Mouse (Mus musculus) frontal cortex, adult 2 months (tissue): ENCODE results near the gene Eps8l3. TPM values are rescaled to one million over a fixed set of nuclear protein-coding genes. Genes with fewer than 3 reads are reported as not detected.
"Not testable (repeated sequence)": the region's sequence is repeated elsewhere in the genome, so short reads cannot be mapped to it uniquely, and the experiment has no call there.

Source experiments
- DNase-seq, 2 experiments: peaks; one replicate each; pipeline ENCODE4 v3.0.0; 2022; ENCODE audit warnings: low spot score in 1 of 2; ENCODE audit errors: extremely low spot score in 1 of 2
- polyA plus RNA-seq: library from polyadenylated mRNA; depleted of rRNA; stranded (reverse); fragments of >200 nt; gene quantifications from 2 replicates; pipeline ENCODE4 v1.2.3, GENCODE M21; 2012

Eps8l3 gene
- polyA plus RNA-seq, 1 experiment = not detected

DNA sequence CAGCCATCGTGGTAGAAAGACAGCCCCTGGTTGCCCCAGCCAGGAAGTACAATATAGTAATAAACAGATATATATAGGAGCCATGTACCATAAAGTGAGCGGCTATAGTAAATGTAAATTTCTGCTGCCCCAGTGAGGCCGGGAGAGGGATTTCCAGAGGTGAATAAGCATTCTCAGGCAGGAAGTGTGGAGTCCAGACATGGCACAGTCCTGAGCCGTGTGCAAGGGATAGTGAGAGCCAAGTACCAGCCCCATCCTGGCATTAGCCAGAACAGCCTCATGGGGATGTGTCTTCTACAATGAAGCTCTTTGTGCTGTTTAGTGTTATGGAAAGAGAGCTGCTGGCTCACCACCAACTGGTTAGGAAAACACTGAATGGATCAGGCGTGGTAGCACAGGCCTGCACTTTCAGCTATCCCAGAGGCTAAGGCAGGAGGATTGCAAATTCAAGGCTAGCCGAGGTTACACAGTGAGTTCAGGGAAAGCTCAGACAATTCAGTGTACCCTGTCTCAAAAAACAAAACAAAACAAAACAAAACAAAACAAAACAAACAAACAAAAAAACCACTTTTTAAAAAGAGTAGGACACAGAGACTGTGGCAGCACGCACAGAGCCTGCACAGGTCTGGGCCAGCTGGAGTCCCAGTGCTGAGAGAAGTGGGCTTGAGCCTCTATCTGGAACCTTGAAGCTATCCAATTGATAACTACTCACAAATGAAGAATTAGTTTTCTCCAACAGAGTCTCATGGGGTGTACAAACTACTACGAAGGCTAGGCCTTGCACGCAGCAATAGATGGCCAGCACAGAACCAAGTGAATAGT, 10.9 kb downstream of the Eps8l3 start:
- peak; percentile 73 to 76 for DNase-seq

DNA sequence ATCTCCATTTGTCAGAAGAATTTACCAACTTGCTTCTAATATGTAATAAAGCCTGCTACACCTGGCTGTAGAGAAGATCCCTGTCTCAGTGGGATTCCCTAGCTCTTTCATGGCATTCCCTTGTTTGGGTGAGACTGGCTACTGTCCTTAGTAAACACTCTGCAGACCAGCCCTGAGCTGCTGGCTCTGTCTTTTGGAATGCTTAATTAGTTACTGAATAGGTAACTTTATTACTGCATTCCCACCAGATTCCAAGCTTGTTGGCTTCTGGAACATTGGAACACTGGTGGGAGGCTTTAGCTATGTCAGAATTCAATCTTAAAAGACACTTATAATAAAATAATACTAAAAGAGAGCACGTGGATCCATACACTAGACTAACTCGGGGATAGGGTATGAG, 12.2 kb downstream of the Eps8l3 start:
- DNase-seq = not testable (repeated sequence)

DNA sequence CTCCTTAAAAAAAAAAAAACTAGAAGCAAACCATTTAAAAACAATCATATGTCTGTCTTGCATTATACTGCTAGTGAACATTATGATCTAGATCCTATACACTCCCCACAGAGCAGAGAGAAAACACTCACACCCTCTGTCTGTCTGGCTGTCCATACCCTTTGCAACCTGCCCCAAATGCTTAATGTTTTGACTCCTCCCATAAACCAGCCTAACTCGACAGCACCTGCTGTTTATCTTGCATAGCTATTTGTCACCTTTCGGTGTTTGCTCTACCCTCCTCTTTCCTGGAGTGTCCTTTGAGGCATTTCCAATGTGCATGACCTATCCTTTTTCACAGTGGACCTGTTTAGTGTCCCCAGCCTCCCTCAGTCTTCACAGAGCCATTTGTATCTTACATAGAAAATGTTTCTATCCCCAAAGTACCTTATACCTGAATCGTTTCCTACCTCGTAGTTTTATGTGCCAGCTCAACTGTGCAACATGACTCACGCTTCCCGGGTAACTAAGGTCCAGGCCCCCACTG, 18.2 kb downstream of the Eps8l3 start:
- no peak for DNase-seq

DNA sequence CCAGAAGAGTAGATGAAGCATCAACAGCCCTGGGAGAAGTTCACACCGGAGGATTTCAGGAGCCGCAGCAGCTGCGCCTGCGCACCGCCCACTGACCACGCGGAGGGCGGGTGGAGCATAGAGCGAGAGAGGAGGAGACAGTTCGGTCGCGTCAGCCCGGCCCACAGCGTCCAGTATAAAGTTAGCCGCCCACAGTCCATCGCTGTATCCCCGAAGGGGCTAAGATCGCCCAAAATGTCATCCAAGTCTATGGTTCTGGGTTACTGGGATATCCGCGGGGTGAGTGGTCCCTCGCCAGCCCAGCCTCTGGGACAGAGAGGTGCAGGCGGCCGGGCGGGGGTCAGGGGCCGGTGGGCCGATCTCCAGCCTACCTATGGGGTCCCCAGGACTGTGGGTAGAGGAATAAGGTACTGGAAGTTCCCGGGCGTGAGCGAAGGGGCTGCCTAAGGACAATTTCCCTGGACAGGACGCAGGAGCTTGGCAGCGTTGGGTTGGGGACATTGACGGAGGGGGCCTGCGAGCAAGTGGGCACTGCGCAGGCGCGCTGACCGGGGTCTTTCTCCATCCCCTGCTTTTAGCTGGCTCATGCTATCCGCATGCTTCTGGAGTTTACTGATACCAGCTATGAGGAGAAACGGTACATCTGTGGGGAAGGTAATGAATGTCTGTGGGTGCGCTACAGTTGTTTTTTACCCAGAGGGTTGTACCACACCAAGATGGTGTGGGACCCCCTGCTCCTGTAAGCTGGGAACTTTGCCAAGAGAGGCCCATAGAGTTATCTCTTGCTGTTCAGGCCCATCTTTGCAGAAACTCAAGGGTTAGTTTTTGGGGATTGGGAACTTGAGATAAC, 18.9 kb downstream of the Eps8l3 start, which contains the start of gene Gstm5:
Gene Gstm5, plus strand, starts transcription at position 102 of the 850 bp plus-strand sequence.
- DNase-seq = peak; percentile 80 to 92

DNA sequence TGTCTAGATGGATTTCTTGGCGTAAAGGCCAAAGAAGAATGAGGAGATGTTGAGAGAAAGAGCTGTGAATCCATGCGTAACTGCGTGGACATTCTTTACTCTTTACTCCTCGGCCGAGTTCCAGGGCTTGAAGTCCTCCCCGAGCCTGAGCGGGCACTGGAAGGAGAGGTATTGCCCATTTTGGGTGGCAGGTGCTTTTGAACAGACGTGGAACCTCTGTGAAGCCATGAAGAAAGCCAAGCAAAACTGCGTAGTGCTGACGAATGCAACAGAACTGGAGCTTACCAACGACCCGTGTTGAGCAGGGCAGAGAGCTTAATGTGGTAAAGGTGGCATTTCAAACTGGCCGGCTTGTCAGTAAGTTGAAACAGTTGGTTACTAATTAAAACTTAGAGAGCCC, 21.7 kb downstream of the Eps8l3 start:
- no peak for DNase-seq

DNA sequence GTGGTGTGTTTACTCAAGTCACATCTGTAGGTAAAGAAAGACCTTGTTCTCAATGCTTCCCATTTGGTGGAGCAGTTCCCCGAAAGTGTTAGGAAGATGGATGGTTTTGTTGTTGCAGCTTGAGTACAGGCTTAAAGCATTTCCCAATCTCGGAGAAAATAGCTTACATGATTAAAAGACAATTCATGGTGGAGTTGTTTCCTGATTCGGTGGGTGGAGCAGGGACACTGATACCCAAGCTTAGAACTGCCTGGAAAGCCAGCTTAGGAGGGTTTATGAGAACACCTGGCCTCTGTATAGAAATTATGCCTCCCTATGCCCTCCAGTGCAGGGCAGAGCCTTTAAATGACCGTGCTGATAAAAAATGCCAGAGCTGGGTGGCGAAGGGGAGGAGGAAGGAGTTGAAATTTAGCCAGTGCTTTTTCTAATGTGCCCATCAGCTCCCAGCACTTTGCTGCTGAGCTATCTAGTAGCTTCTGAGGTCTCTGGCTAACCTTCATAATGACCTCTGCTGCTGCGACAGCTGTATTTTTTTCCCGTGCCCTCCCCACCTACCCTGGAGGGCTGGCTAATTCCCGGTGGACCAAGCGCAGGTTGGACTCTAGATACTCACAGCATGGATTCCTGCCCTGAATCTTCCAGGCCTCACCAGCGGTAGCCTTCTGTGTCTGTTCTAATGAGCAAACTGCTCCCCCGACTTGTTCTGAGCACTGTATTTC, 24.1 kb downstream of the Eps8l3 start:
- DNase-seq = no peak

DNA sequence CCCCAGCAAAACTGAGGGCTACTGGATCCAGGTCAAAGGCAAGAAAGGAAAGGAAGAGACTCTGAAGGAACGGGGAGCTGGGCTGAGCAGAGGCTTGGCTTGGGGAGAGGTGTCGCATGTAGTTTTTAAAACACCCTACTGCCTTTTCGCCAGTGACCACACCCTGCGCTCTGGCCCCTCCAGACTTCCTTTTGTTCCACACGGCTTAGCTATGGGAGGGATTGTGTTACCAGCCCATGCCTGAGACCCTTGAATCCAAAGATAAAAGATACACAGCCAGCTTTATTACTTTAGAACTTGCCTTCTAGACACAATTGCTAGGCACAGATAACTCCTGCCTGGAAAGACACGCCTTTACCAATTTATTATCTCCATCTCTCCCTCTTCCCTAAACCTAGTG, 28.9 kb downstream of the Eps8l3 start:
- no peak for DNase-seq

DNA sequence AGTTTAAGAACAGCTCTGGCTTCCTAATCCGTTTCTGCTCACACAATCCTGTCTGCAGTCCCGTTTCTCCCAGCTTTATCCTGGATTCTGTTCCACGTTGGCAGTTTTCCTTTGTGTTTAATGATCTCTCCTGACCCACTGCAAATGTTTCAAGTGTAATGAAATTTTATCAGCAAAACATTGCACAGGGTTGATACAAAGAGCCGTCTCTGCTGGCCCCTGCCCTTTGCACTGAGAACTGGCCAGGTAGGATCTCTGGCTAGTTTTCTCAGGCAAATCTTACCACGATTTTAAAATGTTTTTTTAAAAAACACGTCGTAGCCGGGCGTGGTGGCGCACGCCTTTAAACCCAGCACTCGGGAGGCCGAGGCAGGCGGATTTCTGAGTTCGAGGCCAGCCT, 39.6 kb downstream of the Eps8l3 start:
- no peak for DNase-seq

DNA sequence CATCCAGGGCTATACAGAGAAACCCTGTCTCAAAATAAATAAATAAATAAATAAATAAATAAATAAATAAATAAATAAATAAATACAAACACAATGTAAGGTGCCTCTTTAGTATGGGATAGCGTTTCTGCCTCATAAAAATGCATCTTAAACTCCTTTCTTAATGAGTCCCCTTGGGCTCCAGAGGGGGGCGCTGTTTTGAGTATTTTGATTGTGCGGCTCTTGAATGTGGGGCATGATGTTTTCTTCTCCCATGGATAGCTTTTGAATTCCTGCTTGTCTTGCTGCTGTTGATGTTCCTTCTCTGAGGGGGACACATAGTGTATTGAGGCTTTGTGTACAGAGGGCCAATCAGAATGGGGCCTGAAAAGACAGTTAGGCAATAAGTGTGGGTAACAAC, 40.1 kb downstream of the Eps8l3 start:
- DNase-seq = no peak

DNA sequence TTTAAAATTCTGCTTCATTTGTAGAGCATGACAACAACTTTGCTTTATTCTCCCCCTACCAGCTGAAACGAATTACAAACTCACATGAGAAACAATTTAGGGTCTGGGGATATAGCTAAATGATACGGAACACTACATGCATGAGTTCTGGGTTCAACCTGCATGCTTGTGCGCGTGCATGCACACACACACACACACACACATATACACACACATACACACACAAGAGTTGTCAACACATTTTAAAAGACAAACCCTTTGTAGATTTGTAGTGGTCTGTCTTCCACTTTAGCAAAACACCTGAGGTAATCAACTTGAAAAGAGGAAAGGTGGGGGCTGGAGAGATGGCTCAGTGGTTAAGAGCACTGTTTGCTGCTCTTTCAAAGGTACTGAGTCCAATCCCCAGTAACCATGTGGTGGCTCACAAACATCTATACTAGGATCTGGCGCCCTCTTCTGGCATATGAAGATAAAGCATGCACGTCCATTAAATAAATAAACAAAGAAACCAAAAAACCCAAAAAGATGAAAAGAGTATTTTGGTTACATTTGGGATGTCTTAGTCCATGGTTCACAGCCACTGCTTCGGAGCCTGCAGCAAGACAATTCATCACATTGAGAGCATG, 40.9 kb downstream of the Eps8l3 start:
- DNase-seq = peak in 1 of 2 experiments; percentile 87

DNA sequence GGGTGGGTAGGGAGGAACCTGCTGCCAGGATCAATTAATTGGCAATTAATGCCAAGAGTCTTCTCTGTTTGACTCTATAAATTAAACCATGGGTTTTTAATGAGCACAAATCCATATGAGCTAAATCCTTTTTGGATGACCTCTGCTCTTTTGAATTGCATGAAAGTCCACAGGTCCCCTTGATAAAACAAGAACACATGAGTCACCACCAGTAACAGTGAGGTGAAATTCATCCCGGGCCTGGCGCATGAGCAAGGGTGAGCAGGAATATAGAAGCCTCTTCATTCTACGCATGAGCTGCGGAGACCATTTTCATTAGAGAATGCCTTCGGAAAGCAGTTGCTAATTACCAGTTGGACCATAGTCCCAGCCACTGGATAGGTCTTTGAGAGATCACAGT, 43.3 kb downstream of the Eps8l3 start:
- DNase-seq = no peak

DNA sequence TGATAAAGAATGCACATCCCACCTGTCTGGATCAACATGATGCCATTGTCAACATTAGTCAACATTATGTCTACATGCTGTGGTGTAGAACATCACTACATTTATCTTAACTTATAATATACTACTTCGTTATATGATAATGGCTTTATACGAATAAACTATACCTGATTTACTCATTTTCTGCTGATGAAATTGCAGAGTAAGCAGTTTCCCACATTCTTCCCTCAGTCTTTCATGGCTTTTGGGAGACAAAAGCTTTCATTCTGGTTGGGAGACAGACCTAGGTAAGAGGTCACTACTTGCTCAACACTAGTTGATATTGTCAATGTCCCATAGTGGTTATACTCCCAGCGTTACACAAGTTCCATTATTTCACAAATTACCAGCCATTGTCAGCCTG, 48.3 kb downstream of the Eps8l3 start:
- DNase-seq = no peak

DNA sequence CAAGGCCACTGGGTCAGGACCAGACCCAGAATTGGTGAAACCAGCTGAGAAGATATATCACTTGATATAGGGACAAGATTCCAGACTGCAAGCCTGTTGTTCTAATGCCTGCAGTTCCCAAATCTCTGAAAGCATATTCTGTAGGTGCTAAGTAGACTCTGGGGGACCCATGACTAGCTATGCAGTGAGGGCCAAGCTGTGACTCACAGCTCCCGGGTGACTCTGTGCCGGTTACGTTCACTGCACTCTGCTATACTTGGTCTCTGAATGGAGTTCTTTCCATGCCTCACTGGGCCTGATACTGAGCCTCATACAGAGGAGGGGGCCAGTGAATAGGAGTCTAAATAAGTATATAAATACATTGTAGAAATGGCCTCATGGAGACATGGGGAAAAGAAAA, 50.8 kb downstream of the Eps8l3 start:
- no peak for DNase-seq

DNA sequence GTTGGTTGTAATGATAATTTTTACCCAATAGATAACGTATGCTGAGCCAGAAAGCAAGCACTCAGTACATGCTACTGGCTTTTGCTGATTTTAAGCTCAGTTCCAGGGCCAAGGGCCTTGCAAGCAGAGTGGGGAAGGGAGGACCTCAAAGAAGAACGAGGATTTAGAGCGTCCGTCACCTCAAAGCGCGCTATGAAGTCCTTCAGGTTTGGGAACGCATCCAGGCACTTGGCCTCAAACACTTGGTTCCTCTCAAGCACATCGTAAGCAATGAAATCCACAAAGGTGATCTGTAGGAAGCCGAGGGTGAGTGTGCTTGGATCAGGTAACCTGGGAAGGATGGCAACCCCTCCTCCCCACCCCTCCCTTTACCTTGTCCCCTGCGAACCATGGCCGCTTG, 51.7 kb downstream of the Eps8l3 start:
- DNase-seq = no peak

DNA sequence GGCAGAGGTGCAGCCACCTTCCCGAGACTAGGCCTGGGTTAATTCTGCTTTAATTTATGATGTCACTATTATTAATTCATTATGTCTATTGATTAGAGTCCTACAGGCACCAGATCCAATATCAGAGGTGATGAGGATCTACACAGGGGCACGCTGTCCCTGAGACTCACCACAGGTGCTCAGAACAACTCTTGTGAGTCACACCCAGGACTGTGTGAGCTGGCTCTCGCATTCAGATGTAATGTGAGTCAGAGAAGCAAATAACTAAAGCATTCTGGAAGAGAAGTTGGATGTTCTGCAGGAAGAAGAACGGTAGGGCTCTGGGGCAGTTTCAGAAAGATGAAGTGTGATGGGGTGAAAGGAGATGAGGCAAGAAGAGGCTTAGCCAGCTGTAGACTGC, 52.2 kb downstream of the Eps8l3 start:
- no peak for DNase-seq

DNA sequence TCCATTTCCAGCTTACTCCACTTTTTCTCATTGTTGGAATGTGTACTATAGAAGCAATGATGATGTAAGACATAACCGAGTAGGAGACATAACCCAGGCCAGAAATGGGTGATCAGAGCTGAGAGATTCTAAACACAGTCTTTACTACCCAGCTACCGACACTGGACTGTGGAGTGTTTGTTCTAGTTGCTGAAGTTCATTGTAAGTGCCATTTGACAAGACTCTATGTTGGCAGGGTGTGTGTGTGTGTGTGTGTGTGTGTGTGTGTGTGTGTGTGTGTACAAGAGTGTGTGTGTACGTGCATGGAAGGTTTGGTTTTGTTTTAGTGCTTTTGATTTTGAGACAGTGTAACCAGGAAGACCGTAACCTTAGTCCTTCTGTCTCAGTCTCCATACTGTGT, 52.7 kb downstream of the Eps8l3 start:
- no peak for DNase-seq

DNA sequence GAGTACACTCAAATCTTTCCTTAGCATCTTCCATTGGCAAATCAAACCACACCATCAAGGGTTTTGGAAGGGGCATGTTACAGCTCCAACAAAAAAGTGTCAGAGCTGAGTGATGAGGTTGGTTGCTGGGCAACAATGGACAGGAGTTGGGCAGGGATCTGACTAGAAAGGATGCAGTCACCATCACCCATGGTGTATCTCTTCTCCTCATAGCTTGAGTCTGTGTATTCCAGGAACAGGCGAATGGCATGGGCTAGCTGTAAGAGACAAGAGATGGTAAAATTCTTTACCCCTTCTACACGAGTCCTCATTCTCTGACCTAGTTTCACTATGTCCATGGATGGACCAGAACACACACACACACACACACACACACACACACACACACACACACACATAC, 54.1 kb downstream of the Eps8l3 start:
- no peak for DNase-seq

DNA sequence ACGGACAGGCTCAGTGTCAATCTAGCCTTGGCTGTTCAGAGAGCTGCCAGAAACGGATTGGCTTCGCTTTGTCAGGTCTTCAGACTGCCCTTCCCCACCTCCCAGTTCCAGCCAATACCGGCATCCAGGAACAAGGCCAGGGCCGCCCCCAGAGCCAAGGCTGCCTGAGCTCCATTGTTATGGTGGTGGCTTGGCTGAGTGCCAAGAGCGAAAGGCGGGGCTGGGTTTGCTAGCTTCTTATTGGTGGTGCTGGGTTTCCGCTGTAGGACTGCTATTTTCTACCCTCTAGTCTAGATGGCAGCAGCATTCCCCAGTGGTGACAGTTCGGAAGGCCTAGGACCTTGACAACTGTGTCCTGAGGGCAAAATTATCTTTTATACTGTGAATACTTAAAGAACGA, 54.6 kb downstream of the Eps8l3 start, which contains the start of gene Gstm7:
Gene Gstm7, minus strand, starts transcription at position 148 of the 400 bp plus-strand sequence.
- DNase-seq = peak; percentile 97 to 99

DNA sequence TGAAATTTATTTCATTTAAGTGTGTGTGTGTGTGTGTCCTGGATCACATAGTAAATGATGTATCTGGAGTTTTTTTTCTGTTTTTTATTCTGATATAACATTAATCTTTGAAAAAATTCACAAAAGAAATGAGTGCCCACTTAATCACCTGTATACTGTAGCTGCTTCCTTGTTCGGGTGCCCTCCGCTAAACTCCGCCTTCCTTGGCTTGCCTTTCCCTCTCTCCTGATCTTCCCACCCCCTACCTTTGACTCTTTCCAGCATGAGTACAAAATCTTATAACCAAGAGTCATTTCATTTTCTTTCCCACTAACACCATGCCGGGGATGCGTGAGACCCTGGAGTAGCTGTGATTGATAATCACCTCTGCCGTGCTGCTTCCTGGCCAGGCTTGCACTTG, 55.1 kb downstream of the Eps8l3 start:
- no peak for DNase-seq

DNA sequence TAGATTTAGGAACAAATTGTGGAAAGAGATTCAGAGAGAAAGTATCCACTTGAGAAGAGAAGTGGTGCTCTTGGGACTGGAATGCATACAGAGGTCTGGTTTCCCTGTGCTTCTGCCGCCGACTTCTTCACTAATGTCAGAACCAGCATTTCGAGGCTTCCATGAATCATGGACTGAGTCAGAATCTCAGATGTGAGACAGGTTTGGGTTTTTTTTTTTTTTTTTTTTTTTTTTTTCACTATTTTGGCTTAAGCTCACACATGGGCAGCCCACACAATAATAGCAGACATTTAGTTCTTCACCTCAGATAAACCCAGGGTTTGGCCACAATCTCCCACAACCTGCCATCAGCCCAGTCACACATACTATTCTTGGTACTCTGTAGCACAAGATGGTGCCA, 58.2 kb downstream of the Eps8l3 start:
- peak in 1 of 2 experiments; percentile 26 for DNase-seq
